Mouse (Mus musculus) liver, embryonic 14.5 days (tissue): ENCODE results near the gene Tnmd. TPM values are rescaled to one million over a fixed set of nuclear protein-coding genes. Genes with fewer than 3 reads are reported as not detected.

Experiments used
- ATAC-seq: fragments of 200-750 bp; cut with Nextera tagmentation; 2 replicates; pipeline ENCODE4 v1.8.0; 2017; ENCODE audit warnings: moderate number of reproducible peaks, mild to moderate bottlenecking, moderate library complexity; ENCODE audit not compliant: insufficient read depth
- DNase-seq, 3 experiments: peaks; one replicate each; pipeline ENCODE4 v3.0.0-alpha.2; 2012 to 2013; ENCODE audit warnings: low read depth in 3 of 3, low spot score in 3 of 3
- H3K27ac ChIP-seq: fragments of 300-500 bp; sonication (generic); 2 replicates; pipeline ENCODE4 v1.5.1; 2014; ENCODE audit warnings: moderate library complexity, mild to moderate bottlenecking, control low read depth, inconsistent platforms
- H3K27me3 ChIP-seq: fragments of 300-500 bp; sonication (generic); 2 replicates; pipeline ENCODE4 v1.6.1; 2014; ENCODE audit warnings: mild to moderate bottlenecking, low read length, moderate library complexity; ENCODE audit not compliant: control insufficient read depth, insufficient read depth
- H3K36me3 ChIP-seq: fragments of 300-500 bp; sonication (generic); replicated peaks from 2 replicates; pipeline ENCODE4 v1.6.1; 2014; ENCODE audit warnings: low read depth; ENCODE audit not compliant: control insufficient read depth, insufficient read depth
- H3K4me1 ChIP-seq, 2 experiments: fragments of 200-500 bp in 1 of 2; fragments of 300-500 bp in 1 of 2; sonication (generic) in 1 of 2; replicated peaks; 2 replicates each; pipeline ENCODE4 v1.6.1; 2012 to 2014; ENCODE audit warnings: antibody characterized with exemption in 1 of 2, inconsistent platforms in 1 of 2, low read length in 1 of 2; ENCODE audit not compliant: control insufficient read depth in 2 of 2, insufficient read depth in 2 of 2
- H3K4me2 ChIP-seq: fragments of 300-500 bp; sonication (generic); 2 replicates; pipeline ENCODE4 v1.6.1; 2014; ENCODE audit warnings: low read depth, mild to moderate bottlenecking, control low read depth, moderate library complexity
- H3K4me3 ChIP-seq, 2 experiments: fragments of 200-500 bp in 1 of 2; fragments of 300-500 bp in 1 of 2; sonication (generic) in 1 of 2; 2 replicates each; pipeline ENCODE4 v1.5.1; 2012 to 2014; ENCODE audit warnings: low read depth in 2 of 2, low read length in 2 of 2, mild to moderate bottlenecking in 2 of 2, control low read depth in 1 of 2, inconsistent platforms in 1 of 2, moderate library complexity in 1 of 2; ENCODE audit not compliant: insufficient read depth in 1 of 2
- H3K9ac ChIP-seq: fragments of 300-500 bp; sonication (generic); replicated peaks from 2 replicates; pipeline ENCODE4 v1.6.1; 2014; ENCODE audit warnings: mild to moderate bottlenecking, control low read depth, moderate library complexity
- H3K9me3 ChIP-seq: fragments of 300-500 bp; sonication (generic); 2 replicates; pipeline ENCODE4 v1.6.1; 2016; ENCODE audit warnings: low read length, mixed read lengths; ENCODE audit not compliant: control insufficient read depth
- CTCF ChIP-seq: IDR thresholded peaks from 2 replicates; pipeline ENCODE4 v1.5.1; 2016; ENCODE audit warnings: antibody characterized with exemption, low read depth, control low read depth
- EP300 ChIP-seq: IDR thresholded peaks from 2 replicates; pipeline ENCODE4 v1.6.1; 2016; ENCODE audit warnings: antibody characterized with exemption, low read depth
- WGBS: fragments of 180-500 bp; shearing (Covaris S2); extraction: QIAGEN DNeasy Blood & Tissue Kit; methylation state at CpG from one replicate; pipeline ENCODE4 v1.1.7; 2014; ENCODE audit not compliant: insufficient replicate concordance; 5-methylcytosine and 5-hydroxymethylcytosine counted together
- polyA plus RNA-seq, 2 experiments: library from polyadenylated mRNA; depleted of rRNA in 1 of 2; stranded (reverse) in 1 of 2; unstranded in 1 of 2; fragments of >200 nt; fragmentation: Nextera tagmentation in 1 of 2; extraction: Ambion mirVana in 1 of 2; gene quantifications; 2 replicates each; pipeline versions ENCODE4 v1.2.1 to v1.2.3; 2012 to 2014

Tnmd gene
- polyA plus RNA-seq, 2 experiments: not detected

- Histone ChIP-seq H3K4me2 (peak within 1 kb of the TSS; percentile 60), H3K4me3 (peak within 1 kb of the TSS; percentile 48 to 71), H3K4me1 (no peaks in the 10 kb centered on the region), H3K9ac (peak within 1 kb of the TSS; percentile 28; the same call in 1 of the 2 replicates), H3K27me3 (no peaks in the 10 kb centered on the region), H3K36me3 (no peaks in the 10 kb centered on the region), H3K9me3 (no peaks in the 10 kb centered on the region), H3K27ac (no peak within 1 kb of the TSS)
- WGBS: 13% methylated on average over 33 of the region's 33 CpGs
- TF ChIP-seq EP300 (no peak), CTCF (peak; percentile 33; the same call in 1 of the 2 replicates)
- ATAC-seq: peak; percentile 56
- peak; percentile 39 to 48 (median 41) for DNase-seq
Observed at GRCm38 (mm10) chrX:133898014-133898542, 47.3 kb downstream of the Tnmd start, which contains the start of gene Tspan6. Gene Tspan6 (minus strand): TSS chrX:133898429.

- no peak within 1 kb of the TSS for H3K27ac ChIP-seq
- no peak for ATAC-seq
- WGBS: 30% methylated on average over 3 of the region's 3 CpGs
- no peak within 1 kb of the TSS for H3K4me3 ChIP-seq
- no peaks in the 10 kb centered on the region for H3K9me3 ChIP-seq
- no peak for DNase-seq
- TF ChIP-seq EP300 (no peak), CTCF (no peak)
- no peak within 1 kb of the TSS for H3K4me2 ChIP-seq
- H3K36me3 ChIP-seq: no peaks in the 10 kb centered on the region
- H3K27me3 ChIP-seq: no peaks in the 10 kb centered on the region
- no peak within 1 kb of the TSS for H3K9ac ChIP-seq
- H3K4me1 ChIP-seq: no peaks in the 10 kb centered on the region
Observed at GRCm38 (mm10) chrX:133908261-133908660, 57.5 kb downstream of the Tnmd start, which contains the start of gene Srpx2. Gene Srpx2 (plus strand): TSS chrX:133908426.

GRCm38 (mm10) chrX:133911397-133912103 lies 60.8 kb downstream of the Tnmd start:
- DNase-seq: no peak
- H3K4me2 ChIP-seq: no peak overlapping the region
- TF ChIP-seq EP300 (no peak), CTCF (no peak)
- no peak overlapping the region for H3K4me3 ChIP-seq
- no peaks in the 10 kb centered on the region for H3K36me3 ChIP-seq
- no peaks in the 10 kb centered on the region for H3K27me3 ChIP-seq
- H3K27ac ChIP-seq: no peak overlapping the region
- no peak overlapping the region for H3K9ac ChIP-seq
- no peaks in the 10 kb centered on the region for H3K4me1 ChIP-seq
- whole genome bisulfite sequencing: 41% methylated on average over 10 of the region's 10 CpGs
- H3K9me3 ChIP-seq: no peaks in the 10 kb centered on the region
- no peak for ATAC-seq

- TF ChIP-seq CTCF: no peak
- no peak for TF ChIP-seq EP300
- WGBS: 50% methylated on average over 3 of the region's 3 CpGs
- DNase-seq (no peak), ATAC-seq (no peak)
- H3K27ac ChIP-seq: no peak overlapping the region
- H3K4me3 ChIP-seq: no peak overlapping the region
- H3K4me2 ChIP-seq: no peak overlapping the region
- no peaks in the 10 kb centered on the region for H3K4me1 ChIP-seq
- H3K27me3 ChIP-seq: no peaks in the 10 kb centered on the region
- H3K9me3 ChIP-seq: no peaks in the 10 kb centered on the region
- no peaks in the 10 kb centered on the region for H3K36me3 ChIP-seq
- no peak overlapping the region for H3K9ac ChIP-seq
Observed at GRCm38 (mm10) chrX:133913006-133913405, 62.2 kb downstream of the Tnmd start.

GRCm38 (mm10) chrX:133914219-133914618 lies 63.4 kb downstream of the Tnmd start:
- no peaks in the 10 kb centered on the region for H3K36me3 ChIP-seq
- no peaks in the 10 kb centered on the region for H3K9me3 ChIP-seq
- H3K27ac ChIP-seq: no peak overlapping the region
- no peak overlapping the region for H3K9ac ChIP-seq
- 29% methylated on average over 7 of the region's 7 CpGs for WGBS
- H3K4me3 ChIP-seq: no peak overlapping the region
- no peaks in the 10 kb centered on the region for H3K4me1 ChIP-seq
- H3K4me2 ChIP-seq: no peak overlapping the region
- TF ChIP-seq CTCF (no peak), EP300 (no peak)
- H3K27me3 ChIP-seq: no peaks in the 10 kb centered on the region
- no peak for DNase-seq
- no peak for ATAC-seq

Other genes starting within 250 kb of the Tnmd start
- gene Pcdh19, start 162.0 kb upstream of the Tnmd start, polyA plus RNA-seq (2012; rRNA removed): 0.04 and 0.06 TPM in 2 replicates
- gene Pcdh19, start 162.0 kb upstream of the Tnmd start, polyA plus RNA-seq (2014; fragmentation: Nextera tagmentation; extraction: Ambion mirVana): 0.05 and 0.10 TPM in 2 replicates
- gene Tspan6, start 47.4 kb downstream of the Tnmd start, polyA plus RNA-seq (2012; rRNA removed): 4.2 and 4.3 TPM in 2 replicates
- 10.5 and 11.4 TPM in 2 replicates for gene Tspan6, start 47.4 kb downstream of the Tnmd start, polyA plus RNA-seq (2014; fragmentation: Nextera tagmentation; extraction: Ambion mirVana)
- 0.22 and 0.28 TPM in 2 replicates for gene Srpx2, start 57.4 kb downstream of the Tnmd start, polyA plus RNA-seq (2012; rRNA removed)
- gene Srpx2, start 57.4 kb downstream of the Tnmd start, polyA plus RNA-seq (2014; fragmentation: Nextera tagmentation; extraction: Ambion mirVana): 0.25 and 0.27 TPM in 2 replicates
- 0.60 and 0.83 TPM in 2 replicates for gene Sytl4, start 130.8 kb downstream of the Tnmd start, polyA plus RNA-seq (2012; rRNA removed)
- gene Sytl4, start 130.8 kb downstream of the Tnmd start, polyA plus RNA-seq (2014; fragmentation: Nextera tagmentation; extraction: Ambion mirVana): 0.55 and 1.1 TPM in 2 replicates
- gene Cstf2, start 208.2 kb downstream of the Tnmd start, polyA plus RNA-seq (2012; rRNA removed): 10.4 and 12.6 TPM in 2 replicates
- 23.5 and 23.8 TPM in 2 replicates for gene Cstf2, start 208.2 kb downstream of the Tnmd start, polyA plus RNA-seq (2014; fragmentation: Nextera tagmentation; extraction: Ambion mirVana)